Mouse (Mus musculus) heart, postnatal 0 days (tissue): ENCODE measurements at regions not wholly inside any gene's neighbourhood (a gene's known extent, or its start where the extent isn't known, plus 50 kb on each side); places are given as distances from the start of the nearest gene placed in this dataset.

Source experiments
- CTCF ChIP-seq: IDR thresholded peaks from 2 replicates; pipeline ENCODE4 v1.5.1; 2016; ENCODE audit warnings: antibody characterized with exemption, control low read depth, low read depth
- EP300 ChIP-seq: IDR thresholded peaks from 2 replicates; pipeline ENCODE4 v1.6.1; 2016; ENCODE audit warnings: antibody characterized with exemption, low read depth

DNA sequence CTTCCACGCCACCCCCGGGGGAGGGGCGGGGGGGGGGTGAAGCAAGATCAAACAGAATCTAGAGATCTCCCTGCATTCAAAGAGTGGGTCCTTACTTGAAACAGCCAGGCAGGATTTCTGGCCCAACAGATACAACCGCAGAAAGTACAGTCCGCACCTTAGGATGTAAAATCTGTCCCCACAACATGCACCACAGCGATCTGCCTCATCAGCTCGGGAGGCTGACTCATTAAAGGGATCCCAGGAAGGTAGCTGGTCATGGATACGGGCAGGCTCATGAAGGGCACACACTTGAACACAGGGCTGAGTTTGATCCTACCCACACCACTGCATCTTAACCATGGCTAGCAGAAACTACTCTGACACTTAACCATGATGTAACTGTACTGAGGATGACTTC is 57.8 kb upstream of the Jade1 start:
- no peak for TF ChIP-seq EP300
- no peak for TF ChIP-seq CTCF
